ENCODE assay signal across 8 mouse cellular contexts in the genomic region with DNA sequence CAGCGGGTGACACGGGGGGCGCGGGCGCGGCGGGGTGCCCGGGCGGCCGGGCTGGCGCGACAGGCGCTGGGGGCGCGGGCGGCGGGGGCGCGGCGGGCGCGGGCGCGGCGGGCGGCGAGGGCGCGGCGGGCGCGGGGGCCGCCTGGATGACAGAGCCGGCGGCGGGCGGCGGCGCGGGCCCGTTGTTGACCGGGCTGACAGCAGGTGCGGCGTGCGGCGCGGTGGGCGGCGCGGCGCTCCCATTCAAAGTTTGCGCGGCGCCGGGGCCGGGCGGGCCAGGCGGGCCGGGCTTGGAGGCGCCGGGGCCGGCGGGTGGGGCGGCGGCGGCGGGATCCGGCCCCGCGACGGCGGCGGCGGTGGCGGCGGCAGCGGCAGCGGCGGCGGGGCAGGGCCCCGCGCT. TPM values are rescaled to one million over a fixed set of nuclear protein-coding genes. Genes with fewer than 3 reads are reported as not detected.
DNase-seq lines count a peak whose midpoint lies in the region; ATAC-seq and TF ChIP-seq lines count a peak whose summit lies in the region.

No protein-coding gene starts in this region.

- peak overlapping the region; percentile 100 for H3K4me2 ChIP-seq in heart, embryonic 11.5 days
- peak overlapping the region; percentile 94 for H3K4me2 ChIP-seq in hindbrain, postnatal 0 days (ENCODE audit: low read depth, low read length)

- ATAC-seq in heart, embryonic 11.5 days (replicated peaks; ENCODE audit: insufficient number of reproducible peaks, low FRiP score, low TSS enrichment): no peak
- no peak for ATAC-seq in hindbrain, postnatal 0 days

- no peaks in the 10 kb centered on the region for H3K9me3 ChIP-seq in heart, embryonic 11.5 days (replicated peaks; ENCODE audit: control insufficient read depth, low read length)
- H3K9me3 ChIP-seq in E14TG2a.4 (ENCODE audit: low read length): no peaks in the 10 kb centered on the region
- H3K9me3 ChIP-seq in hindbrain, postnatal 0 days (ENCODE audit: low read length): no peaks in the 10 kb centered on the region
- no peaks in the 10 kb centered on the region for H3K9me3 ChIP-seq in midbrain, embryonic 10.5 days (replicated peaks)

- H3K36me3 ChIP-seq in heart, embryonic 11.5 days (ENCODE audit: control insufficient read depth, insufficient read depth, low read length): no peaks in the 10 kb centered on the region
- peaks cover 15% of the 10 kb centered on the region for H3K36me3 ChIP-seq in E14TG2a.4 (ENCODE audit: insufficient read depth, low read length)
- H3K36me3 ChIP-seq in hindbrain, postnatal 0 days (ENCODE audit: insufficient read depth, low read length): no peaks in the 10 kb centered on the region
- no peaks in the 10 kb centered on the region for H3K36me3 ChIP-seq in midbrain, embryonic 10.5 days

- no peak for TF ChIP-seq CTCF in E14TG2a.4 (conservative IDR thresholded peaks at IDR 0.05; ENCODE audit: low read length)
- no peak for TF ChIP-seq CTCF in hindbrain, postnatal 0 days (IDR thresholded peaks at IDR 0.05; ENCODE audit: low read depth)

- WGBS in heart, embryonic 11.5 days (ENCODE audit: insufficient replicate concordance): 0% methylated on average over 11 of the region's 82 CpGs
- WGBS in hindbrain, postnatal 0 days: 0% methylated on average over 18 of the region's 82 CpGs
- WGBS in midbrain, embryonic 10.5 days: 25% methylated on average over 81 of the region's 82 CpGs

- no peak overlapping the region; the same call in 1 of the 2 replicates for H3K27ac ChIP-seq in heart, embryonic 11.5 days (ENCODE audit: low read depth, low read length)
- peak overlapping the region; percentile 100 for H3K27ac ChIP-seq in hindbrain, postnatal 0 days
- peak overlapping the region; percentile 96 for H3K27ac ChIP-seq in midbrain, embryonic 10.5 days (replicated peaks)

- H3K9ac ChIP-seq in heart, embryonic 11.5 days (ENCODE audit: low read depth, low read length): peak overlapping the region; percentile 89; the same call in 1 of the 2 replicates
- H3K9ac ChIP-seq in hindbrain, postnatal 0 days (replicated peaks; ENCODE audit: low read length): peak overlapping the region; percentile 98

- no peaks in the 10 kb centered on the region for H3K27me3 ChIP-seq in heart, embryonic 11.5 days (ENCODE audit: control insufficient read depth, insufficient read depth, low read length)
- peaks cover 5% of the 10 kb centered on the region for H3K27me3 ChIP-seq in E14TG2a.4 (ENCODE audit: insufficient read depth, low read length)
- H3K27me3 ChIP-seq in hindbrain, postnatal 0 days (ENCODE audit: insufficient read depth, low read length): no peaks in the 10 kb centered on the region
- H3K27me3 ChIP-seq in midbrain, embryonic 10.5 days (ENCODE audit: low read depth, poor library complexity, severe bottlenecking): no peaks in the 10 kb centered on the region

- peak overlapping the region; percentile 81 for H3K4me3 ChIP-seq in heart, embryonic 11.5 days (ENCODE audit: low read depth, low read length)
- H3K4me3 ChIP-seq in E14TG2a.4 (replicated peaks; ENCODE audit: low read length): peak overlapping the region; percentile 82
- peak overlapping the region; percentile 86 for H3K4me3 ChIP-seq in hindbrain, postnatal 0 days (ENCODE audit: low read length)
- peak overlapping the region; percentile 94 for H3K4me3 ChIP-seq in midbrain, embryonic 10.5 days

- DNase-seq in heart, postnatal 10 days: no peak
- DNase-seq in cerebellum, postnatal 10 days: peak; percentile 50 to 60
- peak; percentile 29 for DNase-seq in hindbrain, postnatal 0 days (ENCODE audit: low spot score)
- peak; percentile 23 for DNase-seq in midbrain, embryonic 10.5 days (ENCODE audit: low spot score)
- no peak for DNase-seq in yolk sac, embryonic 10.5 days (ENCODE audit: low spot score)
- no peak for DNase-seq in gastrocnemius, postnatal 14 days

- H3K4me1 ChIP-seq in heart, embryonic 11.5 days (ENCODE audit: control insufficient read depth, insufficient read depth, low read length): peaks cover 42% of the 10 kb centered on the region
- peaks cover 63% of the 10 kb centered on the region for H3K4me1 ChIP-seq in E14TG2a.4 (replicated peaks; ENCODE audit: low read depth, low read length)
- H3K4me1 ChIP-seq in hindbrain, postnatal 0 days (ENCODE audit: insufficient read depth, low read length): peaks cover 14% of the 10 kb centered on the region
- peaks cover 57% of the 10 kb centered on the region for H3K4me1 ChIP-seq in midbrain, embryonic 10.5 days

- intact Hi-C loops in heart, postnatal 10 days (cut with DNase I): loop anchor here (2.0 kb wide), 2 partner anchors 49 to 59 kb away; partner anchors contain the start of gene Lsm14b
- intact Hi-C loops in gastrocnemius, postnatal 14 days (cut with DNase I; ENCODE audit: low total_unique reads): no loop called here

RNA-seq across cellular contexts. Expression of gene Taf4, which starts 0.6 kb away (rescaled TPM):
- 3.3 and 4.2 TPM in 2 replicates for polyA plus RNA-seq in heart, embryonic 11.5 days (2014; fragmentation: Nextera tagmentation; extraction: Ambion mirVana)
- 10 to 100 TPM; 22.1 to 24.3 TPM for total RNA-seq in heart, postnatal 10 days (2021)
- 12.1 and 13.6 TPM in 2 replicates for total RNA-seq in hindbrain, postnatal 0 days (2014; rRNA removed)
- 2.5 and 3.0 TPM in 2 replicates for polyA plus RNA-seq in hindbrain, postnatal 0 days (2015; fragmentation: Nextera tagmentation; extraction: Ambion mirVana)
- polyA plus RNA-seq in midbrain, embryonic 10.5 days (2016; fragmentation: Nextera tagmentation; extraction: Ambion mirVana): 3.5 and 4.0 TPM in 2 replicates
- total RNA-seq in gastrocnemius, postnatal 14 days (2021): 1 to 10 TPM; 7.6 to 7.7 TPM

RNA-seq across cellular contexts. Expression of gene Lsm14b, which starts 48.9 kb away (rescaled TPM):
- polyA plus RNA-seq in heart, embryonic 11.5 days (2014; fragmentation: Nextera tagmentation; extraction: Ambion mirVana): 3.9 and 4.3 TPM in 2 replicates
- total RNA-seq in heart, postnatal 10 days (2021): 10 to 100 TPM; 50.7 to 52.8 TPM
- 88.2 and 102 TPM in 2 replicates for total RNA-seq in hindbrain, postnatal 0 days (2014; rRNA removed)
- 21.0 and 21.3 TPM in 2 replicates for polyA plus RNA-seq in hindbrain, postnatal 0 days (2015; fragmentation: Nextera tagmentation; extraction: Ambion mirVana)
- polyA plus RNA-seq in midbrain, embryonic 10.5 days (2016; fragmentation: Nextera tagmentation; extraction: Ambion mirVana): 9.4 and 10.4 TPM in 2 replicates
- 10 to 100 TPM; 43.7 to 45.0 TPM for total RNA-seq in gastrocnemius, postnatal 14 days (2021)

Comparison
In these comparisons a context has a peak if more than half of its experiments do, and no peak if none do; other contexts are left out.
1. DNase-seq: peak in cerebellum, postnatal 10 days (2 of 2), hindbrain, postnatal 0 days (single experiment) and midbrain, embryonic 10.5 days (single experiment); none in heart, postnatal 10 days (0 of 2), yolk sac, embryonic 10.5 days (single experiment) and gastrocnemius, postnatal 14 days (single experiment).
2. Peak in every context shown above with its lines, with median percentiles within 50 percentile points of each other: H3K4me3 ChIP-seq.